Mouse (Mus musculus) forebrain, embryonic 13.5 days (tissue): ENCODE results near the gene Opa1. TPM values are rescaled to one million over a fixed set of nuclear protein-coding genes. Genes with fewer than 3 reads are reported as not detected.

Experiments used
- ATAC-seq: fragments of 200-750 bp; cut with Nextera tagmentation; 2 replicates; pipeline ENCODE4 v1.8.0; 2017
- H3K27ac ChIP-seq: fragments of 300-500 bp; sonication (generic); 2 replicates; pipeline ENCODE4 v1.5.1; 2015; ENCODE audit warnings: inconsistent platforms, mild to moderate bottlenecking, moderate library complexity
- H3K27me3 ChIP-seq: fragments of 300-500 bp; sonication (generic); 2 replicates; pipeline ENCODE4 v1.6.1; 2015; ENCODE audit warnings: mild to moderate bottlenecking, inconsistent platforms
- H3K36me3 ChIP-seq: fragments of 300-500 bp; sonication (generic); 2 replicates; pipeline ENCODE4 v1.6.1; 2015; ENCODE audit warnings: mild to moderate bottlenecking, inconsistent platforms; ENCODE audit not compliant: poor library complexity, severe bottlenecking
- H3K4me1 ChIP-seq: fragments of 300-500 bp; sonication (generic); 2 replicates; pipeline ENCODE4 v1.6.1; 2015; ENCODE audit warnings: inconsistent platforms
- H3K4me2 ChIP-seq: fragments of 300-500 bp; sonication (generic); 2 replicates; pipeline ENCODE4 v1.6.1; 2015; ENCODE audit warnings: inconsistent platforms, mild to moderate bottlenecking, moderate library complexity
- H3K4me3 ChIP-seq: fragments of 300-500 bp; sonication (generic); 2 replicates; pipeline ENCODE4 v1.5.1; 2015; ENCODE audit warnings: mild to moderate bottlenecking, inconsistent platforms
- H3K9ac ChIP-seq: fragments of 300-500 bp; sonication (generic); 2 replicates; pipeline ENCODE4 v1.6.1; 2015; ENCODE audit warnings: mild to moderate bottlenecking, inconsistent platforms
- H3K9me3 ChIP-seq: fragments of 300-500 bp; sonication (generic); replicated peaks from 2 replicates; pipeline ENCODE4 v1.6.1; 2016; ENCODE audit warnings: inconsistent platforms
- WGBS: fragments of 180-500 bp; shearing (Covaris S2); methylation state at CpG from one replicate; pipeline ENCODE4 v1.1.7; 2015; 5-methylcytosine and 5-hydroxymethylcytosine counted together
- polyA plus RNA-seq: library from polyadenylated mRNA; unstranded; fragments of >200 nt; fragmentation: Nextera tagmentation; extraction: Ambion mirVana; gene quantifications from 2 replicates; pipeline ENCODE4 v1.2.1, GENCODE M21; 2015

Gene Opa1
- polyA plus RNA-seq, 1 experiment from 2014 or later = 40.0 TPM

GRCm38 (mm10) chr16:29579787-29580176 is 648 bp downstream of the Opa1 start:
- WGBS = 13% methylated on average over 12 of the region's 12 CpGs
- no peak overlapping the region for H3K27ac ChIP-seq
- H3K9ac ChIP-seq = peak overlapping the region; percentile 92
- no peaks in the 10 kb centered on the region for H3K9me3 ChIP-seq
- H3K4me1 ChIP-seq = peaks cover 14% of the 10 kb centered on the region
- H3K4me2 ChIP-seq = peak overlapping the region; percentile 92
- peak overlapping the region; percentile 98 for H3K4me3 ChIP-seq
- no peaks in the 10 kb centered on the region for H3K36me3 ChIP-seq
- H3K27me3 ChIP-seq = no peaks in the 10 kb centered on the region
- no peak; the same call in 1 of the 2 replicates for ATAC-seq

GRCm38 (mm10) chr16:29592171-29592570 is 13.0 kb downstream of the Opa1 start:
- no peak overlapping the region for H3K4me2 ChIP-seq
- H3K4me1 ChIP-seq = no peaks in the 10 kb centered on the region
- H3K27ac ChIP-seq = no peak overlapping the region
- H3K9ac ChIP-seq = no peak overlapping the region
- WGBS = 89% methylated on average over 7 of the region's 7 CpGs
- ATAC-seq = no peak
- H3K27me3 ChIP-seq = no peaks in the 10 kb centered on the region
- H3K36me3 ChIP-seq = peaks cover 60% of the 10 kb centered on the region
- H3K9me3 ChIP-seq = no peaks in the 10 kb centered on the region
- no peak overlapping the region for H3K4me3 ChIP-seq

- Histone ChIP-seq H3K4me3 (no peak overlapping the region), H3K9ac (no peak overlapping the region), H3K4me2 (no peak overlapping the region), H3K27ac (no peak overlapping the region), H3K9me3 (no peaks in the 10 kb centered on the region), H3K36me3 (peaks cover 29% of the 10 kb centered on the region), H3K4me1 (no peaks in the 10 kb centered on the region), H3K27me3 (no peaks in the 10 kb centered on the region)
- whole genome bisulfite sequencing = 90% methylated on average over 4 of the region's 4 CpGs
- ATAC-seq = no peak
These were observed 18.0 kb downstream of the Opa1 start for GRCm38 (mm10) chr16:29597122-29597521.

- no peak for ATAC-seq
- H3K27me3 ChIP-seq = no peaks in the 10 kb centered on the region
- no peak overlapping the region for H3K27ac ChIP-seq
- H3K36me3 ChIP-seq = peaks cover 60% of the 10 kb centered on the region
- no peak overlapping the region for H3K9ac ChIP-seq
- no peak overlapping the region for H3K4me2 ChIP-seq
- H3K4me3 ChIP-seq = no peak overlapping the region
- 91% methylated on average over 8 of the region's 8 CpGs for WGBS
- H3K4me1 ChIP-seq = no peaks in the 10 kb centered on the region
- no peaks in the 10 kb centered on the region for H3K9me3 ChIP-seq
These were observed 26.4 kb downstream of the Opa1 start for GRCm38 (mm10) chr16:29605546-29605945.

GRCm38 (mm10) chr16:29607131-29607530 is 28.0 kb downstream of the Opa1 start:
- no peaks in the 10 kb centered on the region for H3K4me1 ChIP-seq
- no peak overlapping the region for H3K27ac ChIP-seq
- no peak for ATAC-seq
- H3K4me3 ChIP-seq = no peak overlapping the region
- H3K9ac ChIP-seq = no peak overlapping the region
- H3K27me3 ChIP-seq = no peaks in the 10 kb centered on the region
- H3K4me2 ChIP-seq = no peak overlapping the region
- H3K9me3 ChIP-seq = no peaks in the 10 kb centered on the region
- peaks cover 75% of the 10 kb centered on the region for H3K36me3 ChIP-seq
- 88% methylated on average over 7 of the region's 7 CpGs for WGBS

GRCm38 (mm10) chr16:29614762-29615161 is 35.6 kb downstream of the Opa1 start:
- Histone ChIP-seq H3K27me3 (no peaks in the 10 kb centered on the region), H3K9ac (no peak overlapping the region), H3K4me2 (no peak overlapping the region), H3K36me3 (peaks cover 84% of the 10 kb centered on the region), H3K27ac (no peak overlapping the region), H3K4me1 (no peaks in the 10 kb centered on the region), H3K9me3 (no peaks in the 10 kb centered on the region), H3K4me3 (no peak overlapping the region)
- no peak for ATAC-seq
- 74% methylated on average over 9 of the region's 9 CpGs for WGBS

- Histone ChIP-seq H3K36me3 (peaks cover 77% of the 10 kb centered on the region), H3K27me3 (no peaks in the 10 kb centered on the region)
- no peak for ATAC-seq
These were observed 49.9 kb downstream of the Opa1 start for GRCm38 (mm10) chr16:29629053-29629452.

GRCm38 (mm10) chr16:29635780-29636179 is 56.6 kb downstream of the Opa1 start:
- H3K4me3 ChIP-seq = no peak overlapping the region
- H3K4me1 ChIP-seq = 0 out of 2 replicates have a peak, but pooled peaks cover 5% of the 10 kb centered on the region
- H3K9ac ChIP-seq = no peak overlapping the region
- H3K4me2 ChIP-seq = no peak overlapping the region
- peaks cover 41% of the 10 kb centered on the region for H3K36me3 ChIP-seq
- no peak overlapping the region for H3K27ac ChIP-seq
- 0 out of 2 replicates have a peak, but pooled peaks have one; percentile 68 for ATAC-seq
- WGBS = 8% methylated on average over 4 of the region's 4 CpGs
- no peaks in the 10 kb centered on the region for H3K27me3 ChIP-seq
- no peaks in the 10 kb centered on the region for H3K9me3 ChIP-seq

More at GRCm38 (mm10) chr16:29629053-29629452, 49.9 kb downstream of the Opa1 start:
- H3K9ac ChIP-seq = no peak overlapping the region
- H3K27ac ChIP-seq = no peak overlapping the region
- H3K4me3 ChIP-seq = no peak overlapping the region
- no peak overlapping the region for H3K4me2 ChIP-seq
- no peaks in the 10 kb centered on the region for H3K9me3 ChIP-seq
- H3K4me1 ChIP-seq = no peaks in the 10 kb centered on the region
- WGBS = 70% methylated on average over 1 of the region's 1 CpGs

GRCm38 (mm10) chr16:29642376-29642775 is 63.2 kb downstream of the Opa1 start:
- Histone ChIP-seq H3K9ac (no peak overlapping the region), H3K4me1 (peaks cover 10% of the 10 kb centered on the region; the same call in 1 of the 2 replicates), H3K36me3 (peaks cover 27% of the 10 kb centered on the region), H3K9me3 (no peaks in the 10 kb centered on the region), H3K27me3 (no peaks in the 10 kb centered on the region), H3K4me3 (no peak overlapping the region), H3K27ac (no peak overlapping the region), H3K4me2 (no peak overlapping the region)
- peak; percentile 76; the same call in 1 of the 2 replicates for ATAC-seq
- 30% methylated on average over 1 of the region's 1 CpGs for WGBS

GRCm38 (mm10) chr16:29644871-29645270 is 65.7 kb downstream of the Opa1 start:
- no peak for ATAC-seq
- H3K4me3 ChIP-seq = no peak overlapping the region

GRCm38 (mm10) chr16:29646202-29646601 is 67.1 kb downstream of the Opa1 start:
- H3K9ac ChIP-seq = no peak overlapping the region
- H3K27me3 ChIP-seq = no peaks in the 10 kb centered on the region
- H3K4me1 ChIP-seq = peaks cover 10% of the 10 kb centered on the region; the same call in 1 of the 2 replicates
- no peak overlapping the region for H3K4me3 ChIP-seq
- no peak overlapping the region for H3K4me2 ChIP-seq
- H3K27ac ChIP-seq = no peak overlapping the region
- no peak for ATAC-seq
- H3K36me3 ChIP-seq = peaks cover 46% of the 10 kb centered on the region
- no peaks in the 10 kb centered on the region for H3K9me3 ChIP-seq

More at GRCm38 (mm10) chr16:29644871-29645270, 65.7 kb downstream of the Opa1 start:
- 51% methylated on average over 3 of the region's 3 CpGs for WGBS
- Histone ChIP-seq H3K4me1 (peaks cover 10% of the 10 kb centered on the region; the same call in 1 of the 2 replicates), H3K27me3 (no peaks in the 10 kb centered on the region), H3K9me3 (no peaks in the 10 kb centered on the region), H3K9ac (no peak overlapping the region), H3K36me3 (peaks cover 40% of the 10 kb centered on the region), H3K4me2 (no peak overlapping the region), H3K27ac (no peak overlapping the region)

- H3K9me3 ChIP-seq = no peaks in the 10 kb centered on the region
- 59% methylated on average over 9 of the region's 9 CpGs for WGBS
These were observed 77.2 kb downstream of the Opa1 start for GRCm38 (mm10) chr16:29656187-29656825.

GRCm38 (mm10) chr16:29656901-29657300 is 77.8 kb downstream of the Opa1 start:
- WGBS = 40% methylated on average over 10 of the region's 10 CpGs
- peak overlapping the region; percentile 74 for H3K27ac ChIP-seq
- no peak overlapping the region for H3K9ac ChIP-seq
- peak overlapping the region; percentile 22; the same call in 1 of the 2 replicates for H3K4me2 ChIP-seq
- peaks cover 38% of the 10 kb centered on the region for H3K4me1 ChIP-seq
- no peaks in the 10 kb centered on the region for H3K9me3 ChIP-seq
- H3K4me3 ChIP-seq = no peak overlapping the region
- peaks cover 52% of the 10 kb centered on the region for H3K27me3 ChIP-seq
- peaks cover 5% of the 10 kb centered on the region for H3K36me3 ChIP-seq
- ATAC-seq = no peak

More at GRCm38 (mm10) chr16:29656187-29656825, 77.2 kb downstream of the Opa1 start:
- no peak for ATAC-seq
- peaks cover 46% of the 10 kb centered on the region for H3K27me3 ChIP-seq
- no peak overlapping the region for H3K27ac ChIP-seq
- no peak overlapping the region for H3K4me2 ChIP-seq
- no peak overlapping the region for H3K4me3 ChIP-seq
- peaks cover 38% of the 10 kb centered on the region for H3K4me1 ChIP-seq
- H3K36me3 ChIP-seq = peaks cover 10% of the 10 kb centered on the region
- no peak overlapping the region for H3K9ac ChIP-seq
